Mouse (Mus musculus) lung, postnatal 0 days (tissue): ENCODE results near the gene Shroom3.

Experiments used
- CTCF ChIP-seq: IDR thresholded peaks from 2 replicates; pipeline ENCODE4 v1.5.1; 2016; ENCODE audit warnings: antibody characterized with exemption, mild to moderate bottlenecking
- EP300 ChIP-seq: IDR thresholded peaks from 2 replicates; pipeline ENCODE4 v1.6.1; 2016; ENCODE audit warnings: antibody characterized with exemption, mild to moderate bottlenecking, control low read depth

- TF ChIP-seq EP300 (no peak), CTCF (no peak)
Observed at GRCm38 (mm10) chr5:92703671-92704070, 20.4 kb downstream of the Shroom3 start.
